ENCODE assay signal across 14 mouse cellular contexts in genomic region chr10:105867312-105867711, GRCm38 (mm10). TPM values are rescaled to one million over a fixed set of nuclear protein-coding genes. Genes with fewer than 3 reads are reported as not detected.
DNase-seq lines count a peak whose midpoint lies in the region; ATAC-seq and TF ChIP-seq lines count a peak whose summit lies in the region.
"Had no signal": no experiment of that assay in that cellular context is flagged by ENCODE, and none has a peak within 500 bp of the region (broad histone marks: within the 10 kb centered on the region; RNA-seq: fewer than 3 reads in every experiment).

No protein-coding gene starts in this region.

- no peaks in the 10 kb centered on the region for H3K36me3 ChIP-seq in heart, adult 2 months (ENCODE audit: control insufficient read depth, insufficient read depth, low read length)
- H3K36me3 ChIP-seq in lung, postnatal 0 days (ENCODE audit: insufficient read depth, low read length): no peaks in the 10 kb centered on the region
- H3K36me3 ChIP-seq: heart, embryonic 12.5 days; liver, embryonic 12.5 days; stomach, embryonic 15.5 days had no signal

- TF ChIP-seq CTCF in heart, adult 2 months (IDR thresholded peaks at IDR 0.05): peak; percentile 61
- TF ChIP-seq CTCF in lung, postnatal 0 days (IDR thresholded peaks at IDR 0.05): peak; percentile 60

- H3K27ac ChIP-seq in heart, adult 2 months: no peak overlapping the region
- H3K27ac ChIP-seq in lung, postnatal 0 days (ENCODE audit: low read length): no peak overlapping the region
- H3K27ac ChIP-seq: liver, embryonic 12.5 days; stomach, embryonic 15.5 days had no signal

- intact Hi-C loops in heart, adult 2 months (cut with DNase I): loop anchor here (5.0 kb wide), 1 partner anchor 720 kb away; no protein-coding TSS in a partner anchor

- 38% methylated on average over 4 of the region's 4 CpGs for WGBS in heart, adult 2 months
- 43% methylated on average over 4 of the region's 4 CpGs for WGBS in lung, postnatal 0 days

- no peak for TF ChIP-seq EP300 in heart, adult 2 months (IDR thresholded peaks at IDR 0.05; ENCODE audit: insufficient read depth, low read depth, low read length)
- no peak for TF ChIP-seq EP300 in lung, postnatal 0 days (IDR thresholded peaks at IDR 0.05)

- H3K27me3 ChIP-seq in heart, adult 2 months (ENCODE audit: control insufficient read depth, insufficient read depth, low read length): no peaks in the 10 kb centered on the region
- H3K27me3 ChIP-seq in lung, postnatal 0 days (replicated peaks; ENCODE audit: insufficient read depth, low read length): no peaks in the 10 kb centered on the region
- H3K27me3 ChIP-seq: heart, embryonic 12.5 days; liver, embryonic 12.5 days; stomach, embryonic 15.5 days had no signal

- no peaks in the 10 kb centered on the region for H3K79me2 ChIP-seq in heart, adult 2 months (replicated peaks; ENCODE audit: control insufficient read depth, insufficient read depth, low read length)

- no peak overlapping the region for H3K4me3 ChIP-seq in heart, adult 2 months
- no peak overlapping the region for H3K4me3 ChIP-seq in lung, postnatal 0 days (ENCODE audit: low read depth, low read length)
- H3K4me3 ChIP-seq: heart, embryonic 12.5 days; liver, embryonic 12.5 days; stomach, embryonic 15.5 days had no signal

- no peaks in the 10 kb centered on the region for H3K4me1 ChIP-seq in heart, adult 2 months (ENCODE audit: control insufficient read depth, insufficient read depth, low read length)
- H3K4me1 ChIP-seq in lung, postnatal 0 days (ENCODE audit: insufficient read depth, low read depth, low read length): no peaks in the 10 kb centered on the region
- H3K4me1 ChIP-seq: heart, embryonic 12.5 days; liver, embryonic 12.5 days; stomach, embryonic 15.5 days had no signal

- no peak overlapping the region for H3K9ac ChIP-seq in heart, adult 2 months (ENCODE audit: low read depth, low read length)
- H3K9ac ChIP-seq in lung, postnatal 0 days (replicated peaks; ENCODE audit: low read depth): no peak overlapping the region
- H3K9ac ChIP-seq: heart, embryonic 12.5 days; liver, embryonic 12.5 days; stomach, embryonic 15.5 days had no signal

- no peak for ATAC-seq in lung, postnatal 0 days
- ATAC-seq: intestine, embryonic 16.5 days; liver, embryonic 12.5 days had no signal

- DNase-seq in heart, adult 2 months: no peak
- no peak for DNase-seq in heart, adult 8-10 months (ENCODE audit: low spot score)
- peak; percentile 39 for DNase-seq in lung, postnatal 0 days (ENCODE audit: low spot score)
- no peak for DNase-seq in lung, adult 18-20 months
- DNase-seq in ZHBTc4 (ENCODE audit: low read depth, low spot score): peak; percentile 16
- DNase-seq in retina, postnatal 1 day: peak; percentile 40
- no peak for DNase-seq in right cerebral cortex, postnatal 14 days
- DNase-seq in urinary bladder, postnatal 36 days (ENCODE audit: low spot score in 2 of 2): no peak
- DNase-seq: adrenal gland, postnatal 25 days; right cerebral cortex, adult 18-20 months had no signal

- H3K4me2 ChIP-seq in lung, postnatal 0 days (replicated peaks; ENCODE audit: low read depth, low read length): no peak overlapping the region
- H3K4me2 ChIP-seq: heart, embryonic 12.5 days; liver, embryonic 12.5 days; stomach, embryonic 15.5 days had no signal

- no peaks in the 10 kb centered on the region for H3K9me3 ChIP-seq in lung, postnatal 0 days (ENCODE audit: low read length)
- H3K9me3 ChIP-seq: heart, embryonic 12.5 days; liver, embryonic 12.5 days; stomach, embryonic 15.5 days had no signal

- no peak for TF ChIP-seq POLR2A in heart, adult 2 months (IDR thresholded peaks at IDR 0.05; ENCODE audit: insufficient read depth, low read depth, low read length)

RNA-seq across cellular contexts. Expression of gene Mettl25, which starts 26.1 kb away (rescaled TPM):
- total RNA-seq in heart, adult 2 months (2021): 1 to 10 TPM; 3.9 to 4.2 TPM
- polyA plus RNA-seq in heart, adult 2 months (2012; rRNA removed): 2.0 and 3.0 TPM in 2 replicates
- total RNA-seq in heart, adult 8-10 months (2022): 1 to 10 TPM; 3.2 to 4.5 (median 3.6) TPM
- 10.8 and 11.7 TPM in 2 replicates for polyA plus RNA-seq in lung, postnatal 0 days (2015; fragmentation: Nextera tagmentation; extraction: Ambion mirVana)

RNA-seq across cellular contexts. Expression of gene Ccdc59, which starts 26.4 kb away (rescaled TPM):
- 10 to 100 TPM; 11.2 to 11.3 TPM for total RNA-seq in heart, adult 2 months (2021)
- polyA plus RNA-seq in heart, adult 2 months (2012; rRNA removed): 3.6 and 4.9 TPM in 2 replicates
- total RNA-seq in heart, adult 8-10 months (2022): 10 to 100 TPM in 1 of 4 experiments, 1 to 10 TPM in 3; 6.9 to 10.5 (median 9.4) TPM
- polyA plus RNA-seq in lung, postnatal 0 days (2015; fragmentation: Nextera tagmentation; extraction: Ambion mirVana): 46.8 and 49.2 TPM in 2 replicates

Comparison
In these comparisons a context has a peak if more than half of its experiments do, and no peak if none do; other contexts are left out.
1. DNase-seq: peak in lung, postnatal 0 days (single experiment), ZHBTc4 (single experiment) and retina, postnatal 1 day (single experiment); none in heart, adult 2 months (0 of 2), heart, adult 8-10 months (single experiment), lung, adult 18-20 months (0 of 2), right cerebral cortex, postnatal 14 days (single experiment) and urinary bladder, postnatal 36 days (0 of 2).